Comparison of ENCODE assay signal across 9 mouse cellular contexts in genomic region chr12:59129038-59129437, GRCm38 (mm10). TPM values are rescaled to one million over a fixed set of nuclear protein-coding genes. Genes with fewer than 3 reads are reported as not detected.
DNase-seq lines count a peak whose midpoint lies in the region; ATAC-seq and TF ChIP-seq lines count a peak whose summit lies in the region.
"Had no signal": no experiment of that assay in that cellular context is flagged by ENCODE, and none has a peak within 500 bp of the region (broad histone marks: within the 10 kb centered on the region; RNA-seq: fewer than 3 reads in every experiment).

No protein-coding gene starts in this region.

- H3K9ac ChIP-seq in forebrain, embryonic 13.5 days = no peak overlapping the region
- H3K9ac ChIP-seq in forebrain, embryonic 11.5 days (ENCODE audit: low read length) = no peak overlapping the region
- H3K9ac ChIP-seq in heart, embryonic 14.5 days (ENCODE audit: low read length) = 0 out of 2 replicates have a peak overlapping the region, but pooled peaks have one; percentile 28
- H3K9ac ChIP-seq in limb, embryonic 14.5 days (ENCODE audit: low read depth, low read length, severe bottlenecking) = no peak overlapping the region

- ATAC-seq in forebrain, embryonic 13.5 days = no peak
- ATAC-seq in forebrain, embryonic 11.5 days (replicated peaks; ENCODE audit: low FRiP score) = no peak
- no peak for ATAC-seq in heart, embryonic 14.5 days (ENCODE audit: insufficient number of reproducible peaks, insufficient read depth, low FRiP score, low read depth)
- no peak for ATAC-seq in limb, embryonic 14.5 days (ENCODE audit: low FRiP score, low read depth)
- ATAC-seq in monocyte, adult 5-6 weeks (replicated peaks; ENCODE audit: insufficient number of reproducible peaks, low FRiP score, low TSS enrichment, poor library complexity, severe bottlenecking) = no peak
- ATAC-seq in activated CD4-positive, CD25-positive, alpha-beta regulatory T cell, adult 4 months = no peak
- ATAC-seq: Patski had no signal

- no peak for DNase-seq in forebrain, embryonic 11.5 days (ENCODE audit: low spot score)
- peak; percentile 12 for DNase-seq in ES-CJ7 (ENCODE audit: low read depth, low spot score)
- DNase-seq in limb, embryonic 14.5 days (ENCODE audit: low spot score) = peak; percentile 20
- no peak for DNase-seq in right cerebral cortex, adult 18-20 months

- H3K9me3 ChIP-seq in forebrain, embryonic 13.5 days (replicated peaks) = no peaks in the 10 kb centered on the region
- no peaks in the 10 kb centered on the region for H3K9me3 ChIP-seq in forebrain, embryonic 11.5 days (ENCODE audit: control insufficient read depth, low read length)
- H3K9me3 ChIP-seq in heart, embryonic 14.5 days (ENCODE audit: control insufficient read depth, low read length) = no peaks in the 10 kb centered on the region
- no peaks in the 10 kb centered on the region for H3K9me3 ChIP-seq in limb, embryonic 14.5 days (ENCODE audit: control insufficient read depth, low read length)

- H3K36me3 ChIP-seq in forebrain, embryonic 13.5 days (ENCODE audit: poor library complexity, severe bottlenecking) = no peaks in the 10 kb centered on the region
- H3K36me3 ChIP-seq in forebrain, embryonic 11.5 days (ENCODE audit: control insufficient read depth, insufficient read depth, low read length) = no peaks in the 10 kb centered on the region
- no peaks in the 10 kb centered on the region for H3K36me3 ChIP-seq in heart, embryonic 14.5 days (ENCODE audit: control insufficient read depth, insufficient read depth, low read length)
- no peaks in the 10 kb centered on the region for H3K36me3 ChIP-seq in limb, embryonic 14.5 days (ENCODE audit: control insufficient read depth, insufficient read depth, low read length)

- no peaks in the 10 kb centered on the region for H3K27me3 ChIP-seq in forebrain, embryonic 13.5 days
- H3K27me3 ChIP-seq in forebrain, embryonic 11.5 days (ENCODE audit: control insufficient read depth, insufficient read depth, low read length) = no peaks in the 10 kb centered on the region
- no peaks in the 10 kb centered on the region for H3K27me3 ChIP-seq in heart, embryonic 14.5 days (ENCODE audit: control insufficient read depth, insufficient read depth, low read length)
- no peaks in the 10 kb centered on the region for H3K27me3 ChIP-seq in limb, embryonic 14.5 days (ENCODE audit: control insufficient read depth, insufficient read depth, low read length)
- H3K27me3 ChIP-seq: Patski had no signal

- peaks cover 25% of the 10 kb centered on the region for H3K4me1 ChIP-seq in forebrain, embryonic 13.5 days
- H3K4me1 ChIP-seq in forebrain, embryonic 11.5 days (replicated peaks; ENCODE audit: control insufficient read depth, insufficient read depth, low read length) = peaks cover 7% of the 10 kb centered on the region
- peaks cover 0 to 16% of the 10 kb centered on the region in 2 experiments; a peak in 2 of 4 replicates for H3K4me1 ChIP-seq in heart, embryonic 14.5 days (ENCODE audit: control insufficient read depth in 2 of 2, insufficient read depth in 2 of 2, low read length in 2 of 2)
- peaks cover 16% of the 10 kb centered on the region for H3K4me1 ChIP-seq in limb, embryonic 14.5 days (ENCODE audit: control insufficient read depth, insufficient read depth, low read length)

- H3K27ac ChIP-seq in forebrain, embryonic 13.5 days = no peak overlapping the region
- H3K27ac ChIP-seq in forebrain, embryonic 11.5 days (ENCODE audit: low read depth, low read length) = no peak overlapping the region
- H3K27ac ChIP-seq in heart, embryonic 14.5 days (replicated peaks in 1 of 2; ENCODE audit: control insufficient read depth in 1 of 2, insufficient read depth in 1 of 2, low read depth in 2 of 2, low read length in 2 of 2) = no peak overlapping the region
- no peak overlapping the region for H3K27ac ChIP-seq in limb, embryonic 14.5 days (replicated peaks; ENCODE audit: low read depth, low read length)

- TF ChIP-seq POLR2A in limb, embryonic 14.5 days (IDR thresholded peaks at IDR 0.05; ENCODE audit: borderline replicate concordance, extremely low read depth, insufficient read depth, insufficient read length) = no peak

- peak overlapping the region; percentile 66 for H3K4me2 ChIP-seq in forebrain, embryonic 13.5 days
- no peak overlapping the region for H3K4me2 ChIP-seq in forebrain, embryonic 11.5 days (ENCODE audit: low read depth, low read length, severe bottlenecking)
- H3K4me2 ChIP-seq in heart, embryonic 14.5 days (ENCODE audit: low read length) = peak overlapping the region; percentile 73
- H3K4me2 ChIP-seq in limb, embryonic 14.5 days (replicated peaks; ENCODE audit: low read depth, low read length, severe bottlenecking) = peak overlapping the region; percentile 77

- 45% methylated on average over 7 of the region's 7 CpGs for WGBS in forebrain, embryonic 13.5 days
- 61% methylated on average over 7 of the region's 7 CpGs for WGBS in forebrain, embryonic 11.5 days
- 33% methylated on average over 7 of the region's 7 CpGs for WGBS in heart, embryonic 14.5 days
- WGBS in limb, embryonic 14.5 days = 33% methylated on average over 7 of the region's 7 CpGs

- no peak overlapping the region for H3K4me3 ChIP-seq in forebrain, embryonic 13.5 days
- H3K4me3 ChIP-seq in forebrain, embryonic 11.5 days (ENCODE audit: low read depth, low read length) = no peak overlapping the region
- H3K4me3 ChIP-seq in heart, embryonic 14.5 days (ENCODE audit: control insufficient read depth in 1 of 2, insufficient read depth in 1 of 2, low read depth in 1 of 2, low read length in 2 of 2) = peak overlapping the region in 1 of 2 experiments; percentile 83; a peak in 1 of 4 replicates
- H3K4me3 ChIP-seq in limb, embryonic 14.5 days (replicated peaks; ENCODE audit: low read length) = peak overlapping the region; percentile 88

RNA-seq across cellular contexts. Expression of gene Mia2, which starts 33.4 kb away (rescaled TPM):
- 41.9 and 43.7 TPM in 2 replicates for polyA plus RNA-seq in forebrain, embryonic 13.5 days (2015; fragmentation: Nextera tagmentation; extraction: Ambion mirVana)
- polyA plus RNA-seq in forebrain, embryonic 11.5 days (2014; fragmentation: Nextera tagmentation; extraction: Ambion mirVana) = 50.6 and 55.2 TPM in 2 replicates
- polyA plus RNA-seq in heart, embryonic 14.5 days (2014; fragmentation: Nextera tagmentation; extraction: Ambion mirVana) = 33.2 and 40.0 TPM in 2 replicates
- polyA plus RNA-seq in limb, embryonic 14.5 days (2012; rRNA removed) = 52.5 and 59.1 TPM in 2 replicates
- 60.0 and 61.8 TPM in 2 replicates for polyA plus RNA-seq in limb, embryonic 14.5 days (2014; fragmentation: Nextera tagmentation; extraction: Ambion mirVana)
- 299 to 323 TPM (median 303 TPM) in 3 replicates for total RNA-seq in monocyte, adult 5-6 weeks (2017)
- polyA plus RNA-seq in activated CD4-positive, CD25-positive, alpha-beta regulatory T cell, adult 4 months (2017; shearing (Covaris generic)) = 10 to 100 TPM; 24.9 to 32.7 TPM

Comparison
In these comparisons a context has a peak if more than half of its experiments do, and no peak if none do; other contexts are left out.
1. DNase-seq: peak in ES-CJ7 (single experiment) and limb, embryonic 14.5 days (single experiment); none in forebrain, embryonic 11.5 days (single experiment) and right cerebral cortex, adult 18-20 months (single experiment).